Mouse (Mus musculus) spleen, embryonic (tissue): ENCODE data around the gene Gsap.
"Not testable (repeated sequence)": the region's sequence is repeated elsewhere in the genome, so short reads cannot be mapped to it uniquely, and the experiment has no call there.

ENCODE experiments used
- CTCF ChIA-PET: fragments of 350-600 bp; sonication (Branson Sonifier 250); formaldehyde crosslinking; loops from one replicate; lab custom pipeline; 2022; lab: Charles Lee

The Gsap gene

GRCm38 (mm10) chr5:21257806-21258205 is 71.8 kb downstream of the Gsap start:
- CTCF ChIA-PET: interaction anchor here (0.7 to 1.1 kb wide), 2 partner anchors 10 kb away, joined by 3 read pairs; no protein-coding TSS in a partner anchor

- CTCF ChIA-PET: no interaction called here
Measured at GRCm38 (mm10) chr5:21260746-21261145, 74.7 kb downstream of the Gsap start.

GRCm38 (mm10) chr5:21261202-21261844 is 75.3 kb downstream of the Gsap start:
- CTCF ChIA-PET: interaction anchor here (0.6 kb wide), 1 partner anchor 382 kb away, joined by 3 read pairs; no protein-coding TSS in a partner anchor

- CTCF ChIA-PET: interaction anchor here (1.6 kb wide), 1 partner anchor 377 kb away, joined by 5 read pairs; no protein-coding TSS in a partner anchor
Measured at GRCm38 (mm10) chr5:21263202-21264055, 77.4 kb downstream of the Gsap start.

- CTCF ChIA-PET: interaction anchor here (1.6 kb wide), 1 partner anchor 376 kb away, joined by 5 read pairs; no protein-coding TSS in a partner anchor
Measured at GRCm38 (mm10) chr5:21264352-21265021, 78.4 kb downstream of the Gsap start.

GRCm38 (mm10) chr5:21265049-21265448 is 79.0 kb downstream of the Gsap start:
- CTCF ChIA-PET: no interaction called here

GRCm38 (mm10) chr5:21267090-21267489 is 81.0 kb downstream of the Gsap start:
- CTCF ChIA-PET: no interaction called here

- CTCF ChIA-PET: no interaction called here
Measured at GRCm38 (mm10) chr5:21269446-21269845, 83.4 kb downstream of the Gsap start.

- CTCF ChIA-PET: interaction anchor here (0.6 kb wide), 1 partner anchor 150 kb away, joined by 3 read pairs; no protein-coding TSS in a partner anchor
Measured at GRCm38 (mm10) chr5:21270756-21271155, 84.7 kb downstream of the Gsap start.

- CTCF ChIA-PET: interaction anchor here (0.6 kb wide), 1 partner anchor 149 kb away, joined by 3 read pairs; no protein-coding TSS in a partner anchor
Measured at GRCm38 (mm10) chr5:21271386-21272354, 85.6 kb downstream of the Gsap start.

- CTCF ChIA-PET: not testable (repeated sequence)
Measured at GRCm38 (mm10) chr5:21277685-21278084, 91.6 kb downstream of the Gsap start.

- CTCF ChIA-PET: no interaction called here
Measured at GRCm38 (mm10) chr5:21283356-21284062, 97.5 kb downstream of the Gsap start.

- CTCF ChIA-PET: no interaction called here
Measured at GRCm38 (mm10) chr5:21288658-21289435, 102.8 kb downstream of the Gsap start.

- CTCF ChIA-PET: no interaction called here
Measured at GRCm38 (mm10) chr5:21290594-21290993, 104.5 kb downstream of the Gsap start.

- CTCF ChIA-PET: interaction anchor here (0.6 to 0.8 kb wide), 2 partner anchors 27 to 341 kb away, joined by 3 to 28 read pairs; no protein-coding TSS in a partner anchor
Measured at GRCm38 (mm10) chr5:21295683-21296082, 109.6 kb downstream of the Gsap start.

GRCm38 (mm10) chr5:21299076-21299755 is 113.2 kb downstream of the Gsap start:
- CTCF ChIA-PET: no interaction called here

- CTCF ChIA-PET: no interaction called here
Measured at GRCm38 (mm10) chr5:21300058-21300457, 114.0 kb downstream of the Gsap start.

- CTCF ChIA-PET: no interaction called here
Measured at GRCm38 (mm10) chr5:21301011-21301410, 115.0 kb downstream of the Gsap start.
